Mouse (Mus musculus) cerebellum, adult 8-10 months (tissue): ENCODE measurements at regions not wholly inside any gene's neighbourhood (a gene's known extent, or its start where the extent isn't known, plus 50 kb on each side); places are given as distances from the start of the nearest gene placed in this dataset.
A peak's percentile ranks its signal among the peaks of the same experiment; 100 is the strongest.

Experiments
- DNase-seq: peaks from one replicate; pipeline ENCODE4 v3.0.0; 2022

DNA sequence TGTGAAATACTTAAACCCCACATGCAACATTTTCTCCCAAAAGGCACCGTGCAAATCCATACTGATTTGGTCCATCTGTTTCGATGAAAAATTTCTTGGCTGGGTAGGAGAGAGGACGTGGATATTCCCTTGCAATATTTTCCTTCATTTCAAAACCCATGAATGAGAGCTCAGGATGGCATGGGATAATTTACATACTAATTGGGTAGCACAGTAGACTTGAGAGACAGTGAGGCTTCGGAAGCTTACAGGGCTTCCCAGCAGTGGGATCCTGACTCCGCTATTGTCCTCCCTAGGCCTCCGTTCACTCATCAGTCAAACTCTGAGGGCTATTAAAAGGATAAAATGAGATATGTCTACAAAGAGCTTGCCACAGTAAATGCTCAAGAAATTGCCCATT, 59.8 kb downstream of the Sox3 start:
- no peak for DNase-seq

GRCm38 (mm10) chrX:60831330-60832027, 61.8 kb downstream of the Sox3 start:
- no peak for DNase-seq

GRCm38 (mm10) chrX:60825181-60826080, 67.8 kb downstream of the Sox3 start:
- DNase-seq: peak; percentile 18

- no peak for DNase-seq
These were observed 94.7 kb downstream of the Sox3 start for GRCm38 (mm10) chrX:60798567-60798966.

DNA sequence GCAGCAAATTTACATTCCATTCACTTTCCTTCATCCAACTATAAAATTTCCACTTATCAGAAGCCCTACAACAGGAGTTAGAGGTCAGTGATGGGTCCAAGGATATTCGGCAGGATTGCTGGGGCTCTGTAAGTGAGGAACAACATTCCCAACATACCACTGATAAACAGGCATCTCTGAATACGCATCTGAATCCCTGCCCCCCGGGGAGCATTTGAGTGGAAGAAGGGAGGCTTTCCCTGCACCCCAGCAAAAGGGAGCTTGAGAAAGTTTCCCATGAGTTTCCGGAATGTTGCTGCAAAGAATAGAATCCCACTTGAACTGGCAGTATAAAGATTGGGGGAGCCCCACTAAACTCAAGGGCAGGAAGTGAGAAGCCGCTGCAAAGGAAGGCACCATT, 112.5 kb downstream of the Sox3 start:
- DNase-seq: no peak

DNA sequence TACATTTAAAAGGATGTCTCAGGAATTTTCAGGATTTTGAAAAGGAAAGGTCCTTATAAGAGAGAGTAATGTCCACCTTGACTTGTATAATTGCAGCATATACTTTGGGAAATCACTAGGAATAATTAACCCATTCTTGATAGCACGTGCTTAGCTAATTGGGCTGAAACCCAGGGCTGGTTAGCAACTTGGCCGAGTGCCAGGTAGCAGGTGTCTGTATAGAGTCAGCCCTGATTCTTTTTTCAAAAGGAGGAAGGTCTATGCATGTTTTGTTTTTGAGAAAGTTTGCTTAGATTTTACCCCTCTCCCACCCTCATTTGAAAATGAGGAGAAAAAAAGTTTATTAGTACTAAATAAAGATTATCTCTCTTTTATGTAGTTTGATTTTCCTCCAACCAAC, 113.1 kb downstream of the Sox3 start:
- DNase-seq: peak; percentile 0

GRCm38 (mm10) chrX:60773645-60774044, 119.6 kb downstream of the Sox3 start:
- DNase-seq: no peak

DNA sequence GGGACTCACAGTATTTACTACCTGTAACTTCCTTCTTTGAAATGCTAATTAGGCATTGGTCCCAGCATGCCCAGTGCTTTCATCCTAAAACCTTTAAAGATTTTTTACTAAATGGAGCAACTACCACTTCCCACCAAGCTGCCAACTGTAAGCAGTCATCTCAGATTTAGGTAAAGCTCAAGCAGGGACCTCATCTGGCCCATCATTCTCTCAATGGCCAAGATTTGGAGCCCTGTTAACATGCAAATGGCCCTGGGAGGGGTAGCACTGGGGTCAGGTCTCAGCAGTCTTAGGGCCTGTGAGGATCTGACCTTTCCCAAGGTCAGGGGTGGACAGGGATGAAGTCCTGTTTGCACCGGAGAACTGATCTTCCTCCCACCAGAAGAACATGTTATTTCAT, 120.8 kb downstream of the Sox3 start:
- no peak for DNase-seq

- no peak for DNase-seq
These were observed 142.8 kb downstream of the Sox3 start for GRCm38 (mm10) chrX:60750456-60750855.

DNA sequence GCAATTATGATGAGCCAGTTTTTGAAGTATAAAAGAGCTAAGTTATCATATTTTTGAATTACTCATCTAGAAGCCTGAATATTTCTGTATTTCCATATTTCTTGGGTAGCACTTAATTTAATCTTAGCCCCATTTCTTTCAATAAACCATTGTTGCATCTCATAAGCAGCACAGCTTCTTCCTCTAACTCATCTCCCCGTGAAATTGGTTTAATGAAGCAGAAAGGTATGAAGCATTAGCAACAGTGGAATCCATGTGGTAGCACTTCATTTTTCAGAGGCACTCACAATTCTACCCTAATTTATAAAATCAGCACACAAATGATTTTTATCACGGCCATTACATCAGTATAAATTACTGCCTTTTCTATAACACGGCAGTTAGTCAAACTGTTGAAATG, 149.3 kb downstream of the Sox3 start:
- no peak for DNase-seq

- no peak for DNase-seq
These were observed 150.1 kb downstream of the Sox3 start for GRCm38 (mm10) chrX:60743020-60743707.

DNA sequence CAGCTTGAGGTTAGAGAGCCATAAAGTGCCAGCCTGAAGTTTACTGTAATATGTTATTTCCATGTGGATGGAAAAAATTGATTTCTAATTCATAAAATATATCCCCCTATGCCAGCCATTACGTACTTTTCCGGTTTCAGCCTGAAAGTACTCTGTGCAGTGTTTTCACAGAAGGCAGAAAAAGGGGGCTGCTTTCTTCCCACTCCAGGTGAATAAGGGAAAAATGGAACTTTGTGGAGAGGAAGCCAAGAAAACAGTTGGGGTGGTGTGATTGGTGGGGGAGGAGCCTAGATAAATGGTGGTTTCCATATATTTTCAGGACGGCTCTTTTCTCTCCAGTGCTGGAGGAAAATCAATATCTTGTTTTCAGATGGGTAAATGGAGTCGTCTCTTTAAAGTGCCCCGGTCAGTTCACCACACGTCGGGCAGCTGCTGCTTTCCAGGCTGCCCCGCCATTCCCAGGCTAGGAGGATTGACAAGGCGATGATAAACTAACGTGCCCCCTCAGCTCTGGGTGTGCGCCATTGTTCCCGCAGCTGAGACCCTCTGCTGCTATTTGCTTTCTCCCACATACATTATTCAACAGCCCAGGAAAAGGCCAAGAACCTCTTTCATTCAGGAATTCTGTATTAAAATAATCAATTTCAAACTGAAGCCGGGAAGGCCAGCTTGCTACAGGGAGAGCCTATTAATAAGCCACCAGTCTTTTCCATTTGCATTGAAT, 127.1 kb upstream of the Atp11c start:
- no peak for DNase-seq

DNA sequence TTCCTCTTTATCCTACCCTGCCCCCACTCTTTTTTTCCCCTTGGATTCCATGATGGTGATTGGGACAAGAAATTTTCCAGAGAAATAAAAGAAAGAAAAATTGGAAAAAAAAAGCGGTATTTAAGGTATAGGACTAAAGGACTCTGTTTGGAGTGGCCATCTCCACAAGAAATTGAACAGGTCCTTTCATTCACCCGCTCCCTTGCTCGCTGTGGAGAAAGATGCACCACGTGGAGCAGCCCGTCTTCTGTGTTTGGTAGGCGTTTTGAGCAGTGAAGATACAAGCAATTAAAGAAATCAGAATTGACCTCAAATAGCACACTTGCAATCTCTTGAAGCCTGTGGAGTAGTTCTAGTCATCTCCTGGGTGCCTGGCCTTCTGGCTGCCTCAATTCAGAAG, 126.3 kb upstream of the Atp11c start:
- DNase-seq: no peak

DNA sequence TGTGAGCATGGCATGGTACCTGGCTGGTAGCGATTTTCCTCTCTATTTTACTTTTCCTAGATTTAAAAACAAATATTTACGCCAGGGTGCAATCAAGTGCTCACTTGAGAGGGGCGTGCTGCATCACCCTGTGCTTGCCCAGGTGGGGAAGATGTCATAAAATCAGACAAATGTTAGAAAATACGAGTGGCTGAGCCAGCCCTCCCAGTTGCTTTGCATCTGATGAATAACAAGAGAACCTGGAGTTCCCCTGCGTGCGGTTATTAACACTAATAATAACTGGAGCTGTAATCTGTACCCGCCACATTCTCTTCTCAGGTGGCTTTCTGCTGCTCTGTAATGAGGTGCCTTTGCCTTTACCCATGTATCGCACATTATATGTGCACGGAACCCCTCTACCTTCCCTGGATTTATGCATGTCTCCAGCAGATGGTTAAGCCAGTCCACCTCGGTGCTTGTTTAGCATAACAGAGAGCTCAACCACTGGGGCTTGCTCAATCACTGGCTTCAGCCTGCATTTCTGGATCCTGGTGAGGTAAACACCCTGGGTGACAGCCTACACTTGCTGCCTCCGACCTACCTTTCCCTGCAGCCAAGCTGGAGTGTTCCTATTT, 125.8 kb upstream of the Atp11c start:
- DNase-seq: no peak

- no peak for DNase-seq
These were observed 88.7 kb upstream of the Atp11c start for GRCm38 (mm10) chrX:60681036-60681706.

- DNase-seq: no peak
These were observed 52.3 kb upstream of the Atp11c start for GRCm38 (mm10) chrX:60644726-60645318.
